Mouse (Mus musculus) lung, postnatal 0 days (tissue): ENCODE data around the gene Pcsk4.

Source experiments
- CTCF ChIP-seq: IDR thresholded peaks from 2 replicates; pipeline ENCODE4 v1.5.1; 2016; ENCODE audit warnings: antibody characterized with exemption, mild to moderate bottlenecking
- EP300 ChIP-seq: IDR thresholded peaks from 2 replicates; pipeline ENCODE4 v1.6.1; 2016; ENCODE audit warnings: antibody characterized with exemption, mild to moderate bottlenecking, control low read depth

- peak; percentile 53 for TF ChIP-seq CTCF
- no peak for TF ChIP-seq EP300
Measured at GRCm38 (mm10) chr10:80288657-80289056, 40.6 kb downstream of the Pcsk4 start.
